Comparison of ENCODE assay signal across 32 mouse cellular contexts in genomic region chr3:136773217-136773616, GRCm38 (mm10).
"Had no signal": no experiment of that assay in that cellular context is flagged by ENCODE, and none has a peak within 500 bp of the region (broad histone marks: within the 10 kb centered on the region; RNA-seq: fewer than 3 reads in every experiment).

No protein-coding gene starts in this region.

- H3K4me3 ChIP-seq: limb, embryonic 10.5 days; limb, embryonic 12.5 days; limb, embryonic 13.5 days; limb, embryonic 15.5 days; liver, embryonic 12.5 days; liver, embryonic 13.5 days; liver, embryonic 15.5 days; lung, embryonic 15.5 days; megakaryocyte, embryonic 14.5 days; midbrain, embryonic 10.5 days; midbrain, embryonic 12.5 days; midbrain, embryonic 13.5 days; midbrain, embryonic 15.5 days; myocyte; neural tube, embryonic 12.5 days; neural tube, embryonic 13.5 days had no signal

- ATAC-seq: liver, embryonic 12.5 days; liver, postnatal 0 days; lung, postnatal 0 days; midbrain, embryonic 13.5 days; midbrain, embryonic 15.5 days had no signal

- H3K4me2 ChIP-seq: limb, embryonic 12.5 days; limb, embryonic 13.5 days; limb, embryonic 15.5 days; liver, embryonic 11.5 days; liver, embryonic 12.5 days; liver, embryonic 13.5 days; liver, embryonic 15.5 days; lung, embryonic 14.5 days; lung, embryonic 15.5 days; midbrain, embryonic 11.5 days; midbrain, embryonic 12.5 days; midbrain, embryonic 13.5 days; midbrain, embryonic 15.5 days; neural tube, embryonic 12.5 days; neural tube, embryonic 13.5 days had no signal

- DNase-seq: left cerebral cortex, postnatal 4 days; liver; liver, embryonic 13.5 days; liver, postnatal 0 days; lung, adult 18-20 months; lung, adult 2 months; lung, embryonic 14.5 days; lung, postnatal 10 days; lung, postnatal 14 days; lung, postnatal 36 days; lung, postnatal 4 days; midbrain, embryonic 14.5 days had no signal

- H3K4me1 ChIP-seq: midbrain, embryonic 10.5 days; midbrain, embryonic 12.5 days; neural tube, embryonic 12.5 days had no signal

- H3K9ac ChIP-seq: limb, embryonic 12.5 days; limb, embryonic 13.5 days; limb, embryonic 15.5 days; liver, embryonic 12.5 days; liver, embryonic 13.5 days; liver, embryonic 14.5 days; liver, embryonic 15.5 days; liver, postnatal 0 days; lung, embryonic 14.5 days; lung, embryonic 15.5 days; midbrain, embryonic 12.5 days; midbrain, embryonic 13.5 days; midbrain, embryonic 15.5 days; neural tube, embryonic 12.5 days; neural tube, embryonic 13.5 days had no signal

- H3K36me3 ChIP-seq: limb, embryonic 10.5 days; limb, embryonic 12.5 days; limb, embryonic 13.5 days; limb, embryonic 15.5 days; liver, embryonic 12.5 days; liver, embryonic 13.5 days; liver, embryonic 15.5 days; lung, embryonic 15.5 days; midbrain, embryonic 10.5 days; midbrain, embryonic 12.5 days; midbrain, embryonic 13.5 days; midbrain, embryonic 15.5 days; neural tube, embryonic 12.5 days; neural tube, embryonic 13.5 days had no signal

- H3K27ac ChIP-seq: limb, embryonic 10.5 days; limb, embryonic 12.5 days; limb, embryonic 13.5 days; limb, embryonic 15.5 days; liver, embryonic 12.5 days; liver, embryonic 13.5 days; liver, embryonic 14.5 days; liver, embryonic 15.5 days; lung, embryonic 15.5 days; macrophage; midbrain, embryonic 10.5 days; midbrain, embryonic 12.5 days; midbrain, embryonic 13.5 days; midbrain, embryonic 15.5 days; neural tube, embryonic 12.5 days; neural tube, embryonic 13.5 days had no signal

- H3K27me3 ChIP-seq: limb, embryonic 12.5 days; limb, embryonic 13.5 days; limb, embryonic 15.5 days; liver, embryonic 12.5 days; liver, embryonic 13.5 days; liver, embryonic 15.5 days; lung, embryonic 15.5 days; megakaryocyte, embryonic 14.5 days; midbrain, embryonic 12.5 days; midbrain, embryonic 13.5 days; midbrain, embryonic 15.5 days; neural tube, embryonic 12.5 days; neural tube, embryonic 13.5 days had no signal

- H3K9me3 ChIP-seq: limb, embryonic 10.5 days; limb, embryonic 12.5 days; limb, embryonic 13.5 days; limb, embryonic 15.5 days; liver, embryonic 12.5 days; liver, embryonic 13.5 days; liver, embryonic 15.5 days; lung, embryonic 15.5 days; megakaryocyte, embryonic 14.5 days; midbrain, embryonic 10.5 days; midbrain, embryonic 12.5 days; midbrain, embryonic 13.5 days; midbrain, embryonic 15.5 days; neural tube, embryonic 12.5 days; neural tube, embryonic 13.5 days had no signal
